15 mouse cellular contexts compared by ENCODE assay signal in genomic region chr4:156133943-156134605, GRCm38 (mm10). TPM values are rescaled to one million over a fixed set of nuclear protein-coding genes. Genes with fewer than 3 reads are reported as not detected.
A peak's percentile ranks its signal among the peaks of the same experiment; 100 is the strongest.
DNase-seq lines count a peak whose midpoint lies in the region; ATAC-seq and TF ChIP-seq lines count a peak whose summit lies in the region.
"Had no signal": no experiment of that assay in that cellular context is flagged by ENCODE, and none has a peak within 500 bp of the region (broad histone marks: within the 10 kb centered on the region; RNA-seq: fewer than 3 reads in every experiment).

No protein-coding gene starts in this region.

- H3K9ac ChIP-seq in kidney, embryonic 15.5 days = no peak overlapping the region
- H3K9ac ChIP-seq in stomach, postnatal 0 days (ENCODE audit: low read length) = no peak overlapping the region
- H3K9ac ChIP-seq: limb, embryonic 15.5 days had no signal

- TF ChIP-seq EP300 in stomach, postnatal 0 days (optimal IDR thresholded peaks at IDR 0.05) = no peak

- H3K9me3 ChIP-seq in kidney, embryonic 15.5 days (replicated peaks) = no peaks in the 10 kb centered on the region; the same call in 1 of the 2 replicates
- H3K9me3 ChIP-seq in stomach, postnatal 0 days (ENCODE audit: control insufficient read depth, low read length) = no peaks in the 10 kb centered on the region
- H3K9me3 ChIP-seq in forebrain, embryonic 10.5 days = peaks cover 17% of the 10 kb centered on the region; the same call in 1 of the 2 replicates
- H3K9me3 ChIP-seq: limb, embryonic 15.5 days had no signal

- H3K36me3 ChIP-seq in kidney, embryonic 15.5 days = no peaks in the 10 kb centered on the region
- H3K36me3 ChIP-seq in stomach, postnatal 0 days (ENCODE audit: control insufficient read depth, insufficient read depth, low read length) = no peaks in the 10 kb centered on the region
- no peaks in the 10 kb centered on the region for H3K36me3 ChIP-seq in forebrain, embryonic 10.5 days (replicated peaks)
- H3K36me3 ChIP-seq: G1E; limb, embryonic 15.5 days had no signal

- WGBS in kidney, embryonic 15.5 days = 76% methylated on average over 12 of the region's 12 CpGs
- 66% methylated on average over 12 of the region's 12 CpGs for WGBS in stomach, postnatal 0 days
- WGBS in forebrain, embryonic 10.5 days = 87% methylated on average over 12 of the region's 12 CpGs

- H3K27me3 ChIP-seq in kidney, embryonic 15.5 days = no peaks in the 10 kb centered on the region
- no peaks in the 10 kb centered on the region for H3K27me3 ChIP-seq in stomach, postnatal 0 days (ENCODE audit: control insufficient read depth, insufficient read depth, low read length)
- no peaks in the 10 kb centered on the region for H3K27me3 ChIP-seq in forebrain, embryonic 10.5 days (ENCODE audit: poor library complexity, severe bottlenecking)
- H3K27me3 ChIP-seq: limb, embryonic 15.5 days had no signal

- H3K4me3 ChIP-seq in kidney, embryonic 15.5 days (replicated peaks) = no peak overlapping the region
- no peak overlapping the region for H3K4me3 ChIP-seq in stomach, postnatal 0 days (ENCODE audit: low read depth, low read length)
- H3K4me3 ChIP-seq in left cerebral cortex, adult 2 months = no peak overlapping the region
- no peak overlapping the region for H3K4me3 ChIP-seq in forebrain, embryonic 10.5 days
- H3K4me3 ChIP-seq: limb, embryonic 15.5 days had no signal

- intact Hi-C loops in heart, postnatal 10 days (cut with DNase I) = no loop called here
- intact Hi-C loops in left cerebral cortex, adult 2 months (cut with DNase I) = no loop called here

- no peak for ATAC-seq in kidney, embryonic 15.5 days (replicated peaks; ENCODE audit: low FRiP score)
- ATAC-seq in stomach, postnatal 0 days (ENCODE audit: low FRiP score, low TSS enrichment) = peak; percentile 72
- ATAC-seq: activated CD4-positive, CD25-positive, alpha-beta regulatory T cell, adult 4 months; inflammation-experienced regulatory T-cells, adult 6 months had no signal

- H3K27ac ChIP-seq in kidney, embryonic 15.5 days = 0 out of 2 replicates have a peak overlapping the region, but pooled peaks have one; percentile 5
- H3K27ac ChIP-seq in stomach, postnatal 0 days (replicated peaks) = 0 out of 2 replicates have a peak overlapping the region, but pooled peaks have one; percentile 18
- H3K27ac ChIP-seq in left cerebral cortex, adult 2 months = no peak overlapping the region
- no peak overlapping the region for H3K27ac ChIP-seq in forebrain, embryonic 10.5 days
- H3K27ac ChIP-seq: limb, embryonic 15.5 days had no signal

- H3K4me1 ChIP-seq in kidney, embryonic 15.5 days = peaks cover 7% of the 10 kb centered on the region; the same call in 1 of the 2 replicates
- no peaks in the 10 kb centered on the region for H3K4me1 ChIP-seq in stomach, postnatal 0 days (replicated peaks; ENCODE audit: control insufficient read depth, insufficient read depth)
- peaks cover 9% of the 10 kb centered on the region; the same call in 1 of the 2 replicates for H3K4me1 ChIP-seq in forebrain, embryonic 10.5 days
- H3K4me1 ChIP-seq: limb, embryonic 15.5 days had no signal

- DNase-seq in heart, adult 11 months = peak; percentile 72
- DNase-seq in heart, postnatal 10 days = no peak
- DNase-seq in urinary bladder, postnatal 14 days (ENCODE audit: low spot score) = peak; percentile 48
- no peak for DNase-seq in urinary bladder, adult 2 months (ENCODE audit: low spot score)
- peak; percentile 44 for DNase-seq in stomach, postnatal 0 days (ENCODE audit: low spot score)
- no peak for DNase-seq in left cerebral cortex, adult 2 months (ENCODE audit: extremely low spot score in 1 of 2, low spot score in 2 of 2)
- no peak for DNase-seq in forebrain, embryonic 10.5 days (ENCODE audit: extremely low spot score, low spot score)
- DNase-seq: lung, adult 2 months; right cerebral cortex, postnatal 25 days had no signal

- no peak overlapping the region for H3K4me2 ChIP-seq in kidney, embryonic 15.5 days
- no peak overlapping the region for H3K4me2 ChIP-seq in stomach, postnatal 0 days (replicated peaks; ENCODE audit: low read depth)
- H3K4me2 ChIP-seq: limb, embryonic 15.5 days had no signal

- TF ChIP-seq CTCF in stomach, postnatal 0 days (IDR thresholded peaks at IDR 0.05; ENCODE audit: low read depth) = no peak
- TF ChIP-seq CTCF in left cerebral cortex, adult 2 months (IDR thresholded peaks at IDR 0.05) = no peak

RNA-seq across cellular contexts. Expression of gene Rnf223, which starts 3.8 kb away (rescaled TPM):
- total RNA-seq in heart, postnatal 10 days (2021) = not detected
- polyA plus RNA-seq in urinary bladder, adult 2 months (2012; rRNA removed) = 2.7 and 3.5 TPM in 2 replicates
- polyA plus RNA-seq in kidney, embryonic 15.5 days (2015; fragmentation: Nextera tagmentation; extraction: Ambion mirVana) = 0.14 and 0.34 TPM in 2 replicates
- polyA plus RNA-seq in stomach, postnatal 0 days (2015; fragmentation: Nextera tagmentation; extraction: Ambion mirVana) = 7.6 and 7.7 TPM in 2 replicates
- 1 to 10 TPM in 1 of 2 experiments, under 1 TPM in 1; 0.95 to 1.3 TPM for total RNA-seq in left cerebral cortex, adult 2 months (2021)
- 0.87 and 1.1 TPM in 2 replicates for polyA plus RNA-seq in forebrain, embryonic 10.5 days (2016; fragmentation: Nextera tagmentation; extraction: Ambion mirVana)
- polyA plus RNA-seq: heart, postnatal 0 days; inflammation-experienced regulatory T-cells, adult 6 months had no signal

RNA-seq across cellular contexts. Expression of gene 9430015G10Rik, which starts 24.3 kb away (rescaled TPM):
- total RNA-seq in heart, postnatal 10 days (2021) = 1 to 10 TPM; 5.6 to 6.1 TPM
- 19.0 and 22.4 TPM in 2 replicates for polyA plus RNA-seq in urinary bladder, adult 2 months (2012; rRNA removed)
- 39.4 and 42.8 TPM in 2 replicates for polyA plus RNA-seq in kidney, embryonic 15.5 days (2015; fragmentation: Nextera tagmentation; extraction: Ambion mirVana)
- 4.9 and 5.4 TPM in 2 replicates for polyA plus RNA-seq in stomach, postnatal 0 days (2015; fragmentation: Nextera tagmentation; extraction: Ambion mirVana)
- total RNA-seq in left cerebral cortex, adult 2 months (2021) = 10 to 100 TPM; 30.7 to 34.7 TPM
- 81.2 and 86.9 TPM in 2 replicates for polyA plus RNA-seq in forebrain, embryonic 10.5 days (2016; fragmentation: Nextera tagmentation; extraction: Ambion mirVana)

Comparison
In these comparisons a context has a peak if more than half of its experiments do, and no peak if none do; other contexts are left out.
1. DNase-seq: peak in heart, adult 11 months (single experiment), urinary bladder, postnatal 14 days (single experiment) and stomach, postnatal 0 days (single experiment); none in heart, postnatal 10 days (0 of 2), urinary bladder, adult 2 months (single experiment), left cerebral cortex, adult 2 months (0 of 2) and forebrain, embryonic 10.5 days (single experiment).
2. H3K27ac ChIP-seq: peak in kidney, embryonic 15.5 days (single experiment) and stomach, postnatal 0 days (single experiment); none in left cerebral cortex, adult 2 months (single experiment) and forebrain, embryonic 10.5 days (single experiment).